Comparison of ENCODE assay signal across 20 mouse cellular contexts in genomic region chr5:150336451-150336850, GRCm38 (mm10).
DNase-seq lines count a peak whose midpoint lies in the region; ATAC-seq and TF ChIP-seq lines count a peak whose summit lies in the region.
"Had no signal": no experiment of that assay in that cellular context is flagged by ENCODE, and none has a peak within 500 bp of the region (broad histone marks: within the 10 kb centered on the region; RNA-seq: fewer than 3 reads in every experiment).

No protein-coding gene starts in this region.

- intact Hi-C loops in heart, postnatal 36 days (cut with DNase I), result no loop called here
- intact Hi-C loops in gastrocnemius, adult 2 months (cut with DNase I), result loop anchor here (2.0 kb wide), 1 partner anchor 42 kb away; no protein-coding TSS in a partner anchor
- intact Hi-C loops in heart, postnatal 10 days (cut with DNase I), result no loop called here

- WGBS in stomach, postnatal 0 days, result 68% methylated on average over 10 of the region's 10 CpGs
- 72% methylated on average over 10 of the region's 10 CpGs for WGBS in forebrain, embryonic 13.5 days

- no peaks in the 10 kb centered on the region for H3K27me3 ChIP-seq in stomach, postnatal 0 days (ENCODE audit: control insufficient read depth, insufficient read depth, low read length)
- H3K27me3 ChIP-seq in forebrain, embryonic 13.5 days, result no peaks in the 10 kb centered on the region
- H3K27me3 ChIP-seq: intestine, embryonic 15.5 days; kidney, embryonic 15.5 days; limb, embryonic 13.5 days; liver, embryonic 15.5 days; stomach, embryonic 15.5 days had no signal

- peak overlapping the region; percentile 88 for H3K27ac ChIP-seq in gastrocnemius, adult 2 months
- H3K27ac ChIP-seq in stomach, postnatal 0 days (replicated peaks), result no peak overlapping the region
- H3K27ac ChIP-seq in forebrain, embryonic 13.5 days, result no peak overlapping the region
- H3K27ac ChIP-seq: hindbrain, embryonic 14.5 days; intestine, embryonic 15.5 days; kidney, embryonic 15.5 days; limb, embryonic 13.5 days; liver, embryonic 15.5 days; stomach, embryonic 15.5 days had no signal

- H3K4me3 ChIP-seq in gastrocnemius, adult 2 months, result peak overlapping the region; percentile 33
- no peak overlapping the region for H3K4me3 ChIP-seq in stomach, postnatal 0 days (ENCODE audit: low read depth, low read length)
- no peak overlapping the region for H3K4me3 ChIP-seq in forebrain, embryonic 13.5 days
- H3K4me3 ChIP-seq: erythroblast, embryonic 14.5 days; intestine, embryonic 15.5 days; kidney, embryonic 15.5 days; limb, embryonic 13.5 days; liver, embryonic 15.5 days; stomach, embryonic 15.5 days had no signal

- no peaks in the 10 kb centered on the region for H3K36me3 ChIP-seq in stomach, postnatal 0 days (ENCODE audit: control insufficient read depth, insufficient read depth, low read length)
- no peaks in the 10 kb centered on the region for H3K36me3 ChIP-seq in forebrain, embryonic 13.5 days (ENCODE audit: poor library complexity, severe bottlenecking)
- H3K36me3 ChIP-seq: intestine, embryonic 15.5 days; kidney, embryonic 15.5 days; limb, embryonic 13.5 days; liver, embryonic 15.5 days; stomach, embryonic 15.5 days had no signal

- DNase-seq in heart, adult 11 months, result peak; percentile 94
- DNase-seq in heart, postnatal 36 days, result no peak
- DNase-seq in adrenal gland, postnatal 10 days, result peak; percentile 67
- DNase-seq in gastrocnemius, adult 2 months, result peak; percentile 83
- DNase-seq in heart, postnatal 10 days, result peak; percentile 43 to 52
- no peak for DNase-seq in stomach, postnatal 0 days (ENCODE audit: low spot score)
- DNase-seq: B cell, adult 2 months; cerebellum, adult 8-10 months; right cerebral cortex, postnatal 25 days; thymus, adult 2 months had no signal

- no peak for TF ChIP-seq EP300 in stomach, postnatal 0 days (optimal IDR thresholded peaks at IDR 0.05)

- TF ChIP-seq CTCF in gastrocnemius, adult 2 months (IDR thresholded peaks at IDR 0.05), result no peak
- TF ChIP-seq CTCF in stomach, postnatal 0 days (IDR thresholded peaks at IDR 0.05; ENCODE audit: low read depth), result no peak

- no peak for ATAC-seq in stomach, postnatal 0 days (ENCODE audit: low FRiP score, low TSS enrichment)
- ATAC-seq in forebrain, embryonic 13.5 days, result no peak
- ATAC-seq: forebrain, embryonic 14.5 days; intestine, embryonic 15.5 days had no signal

- H3K4me1 ChIP-seq in stomach, postnatal 0 days (replicated peaks; ENCODE audit: control insufficient read depth, insufficient read depth), result no peaks in the 10 kb centered on the region
- H3K4me1 ChIP-seq in forebrain, embryonic 13.5 days, result no peaks in the 10 kb centered on the region
- H3K4me1 ChIP-seq: kidney, embryonic 15.5 days; stomach, embryonic 15.5 days had no signal

- no peak overlapping the region for H3K4me2 ChIP-seq in stomach, postnatal 0 days (replicated peaks; ENCODE audit: low read depth)
- no peak overlapping the region for H3K4me2 ChIP-seq in forebrain, embryonic 13.5 days
- H3K4me2 ChIP-seq: hindbrain, embryonic 14.5 days; intestine, embryonic 15.5 days; kidney, embryonic 15.5 days; limb, embryonic 13.5 days; liver, embryonic 15.5 days; midbrain, embryonic 11.5 days; stomach, embryonic 15.5 days had no signal

- no peaks in the 10 kb centered on the region for H3K9me3 ChIP-seq in stomach, postnatal 0 days (ENCODE audit: control insufficient read depth, low read length)
- H3K9me3 ChIP-seq in forebrain, embryonic 13.5 days (replicated peaks), result no peaks in the 10 kb centered on the region
- H3K9me3 ChIP-seq: intestine, embryonic 15.5 days; liver, embryonic 15.5 days had no signal

- H3K9ac ChIP-seq in stomach, postnatal 0 days (ENCODE audit: low read length), result no peak overlapping the region
- no peak overlapping the region for H3K9ac ChIP-seq in forebrain, embryonic 13.5 days
- H3K9ac ChIP-seq: hindbrain, embryonic 14.5 days; intestine, embryonic 15.5 days; kidney, embryonic 15.5 days; limb, embryonic 13.5 days; liver, embryonic 15.5 days; stomach, embryonic 15.5 days had no signal

Comparison
In these comparisons a context has a peak if more than half of its experiments do, and no peak if none do; other contexts are left out.
1. DNase-seq: peak in heart, adult 11 months (single experiment), adrenal gland, postnatal 10 days (single experiment), gastrocnemius, adult 2 months (single experiment) and heart, postnatal 10 days (2 of 2); none in heart, postnatal 36 days (0 of 2) and stomach, postnatal 0 days (single experiment).